Mouse (Mus musculus) intestine, embryonic 16.5 days (tissue): ENCODE measurements around the gene Olfml1. TPM values are rescaled to one million over a fixed set of nuclear protein-coding genes. Genes with fewer than 3 reads are reported as not detected.

Experiments used
- ATAC-seq: fragments of 200-750 bp; cut with Nextera tagmentation; 2 replicates; pipeline ENCODE4 v1.8.0; 2017; ENCODE audit warnings: moderate TSS enrichment, moderate library complexity
- H3K27ac ChIP-seq: fragments of 300-500 bp; sonication (generic); 2 replicates; pipeline ENCODE4 v1.5.1; 2014; ENCODE audit warnings: mild to moderate bottlenecking, low read length
- H3K27me3 ChIP-seq: fragments of 300-500 bp; sonication (generic); replicated peaks from 2 replicates; pipeline ENCODE4 v1.6.1; 2014; ENCODE audit warnings: low read length, control low read depth, mixed read lengths; ENCODE audit not compliant: control insufficient read depth, insufficient read depth
- H3K36me3 ChIP-seq: fragments of 300-500 bp; sonication (generic); 2 replicates; pipeline ENCODE4 v1.6.1; 2014; ENCODE audit warnings: low read length, control low read depth; ENCODE audit not compliant: control insufficient read depth, insufficient read depth
- H3K4me1 ChIP-seq: fragments of 300-500 bp; sonication (generic); 2 replicates; pipeline ENCODE4 v1.6.1; 2014; ENCODE audit warnings: low read length, control low read depth, mixed read lengths; ENCODE audit not compliant: control insufficient read depth, insufficient read depth
- H3K4me2 ChIP-seq: fragments of 300-500 bp; sonication (generic); 2 replicates; pipeline ENCODE4 v1.6.1; 2014; ENCODE audit warnings: low read depth, low read length, control low read depth
- H3K4me3 ChIP-seq: fragments of 300-500 bp; sonication (generic); 2 replicates; pipeline ENCODE4 v1.5.1; 2014; ENCODE audit warnings: mild to moderate bottlenecking, low read length
- H3K9ac ChIP-seq: fragments of 300-500 bp; sonication (generic); 2 replicates; pipeline ENCODE4 v1.6.1; 2014; ENCODE audit warnings: low read depth, low read length
- H3K9me3 ChIP-seq: fragments of 300-500 bp; sonication (generic); 2 replicates; pipeline ENCODE4 v1.6.1; 2016; ENCODE audit warnings: low read length, control low read depth; ENCODE audit not compliant: control insufficient read depth
- WGBS: fragments of 180-500 bp; shearing (Covaris S2); extraction: QIAGEN DNeasy Blood & Tissue Kit; methylation state at CpG from one replicate; pipeline ENCODE4 v1.1.7; 2014; 5-methylcytosine and 5-hydroxymethylcytosine counted together
- polyA plus RNA-seq: library from polyadenylated mRNA; unstranded; fragments of >200 nt; fragmentation: Nextera tagmentation; extraction: Ambion mirVana; gene quantifications from 2 replicates; pipeline ENCODE4 v1.2.1, GENCODE M21; 2015

Gene Olfml1
- polyA plus RNA-seq, 1 experiment from 2014 or later: 11.1 TPM

DNA sequence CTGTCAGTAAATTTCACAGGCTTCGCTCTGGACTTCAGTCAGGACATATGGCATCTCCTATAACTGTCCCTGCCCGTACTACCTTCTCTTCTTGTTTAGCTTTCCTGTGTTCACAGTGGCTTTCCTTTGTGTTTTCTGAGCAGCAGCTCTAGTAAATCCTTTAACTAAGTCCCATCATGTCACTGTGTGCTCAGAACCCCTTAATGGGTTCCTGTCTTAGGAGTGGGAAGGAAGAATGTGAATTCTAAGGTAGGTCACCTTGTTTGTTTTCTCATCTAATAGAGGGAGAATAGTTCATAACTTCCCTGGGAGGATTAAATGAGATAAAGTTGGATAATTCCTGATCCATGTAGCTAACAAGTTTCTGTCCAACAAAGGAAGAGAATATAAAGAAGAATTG, 57.8 kb downstream of the Olfml1 start, which contains the start of gene 5330417H12Rik:
Gene 5330417H12Rik, minus strand, starts transcription at position 101 of the 400 bp plus-strand sequence.
- no peak for ATAC-seq
- H3K36me3 ChIP-seq: no peaks in the 10 kb centered on the region
- no peak within 1 kb of the TSS for H3K4me3 ChIP-seq
- H3K27me3 ChIP-seq: no peaks in the 10 kb centered on the region
- no peak within 1 kb of the TSS for H3K9ac ChIP-seq
- no peaks in the 10 kb centered on the region for H3K9me3 ChIP-seq
- no peak within 1 kb of the TSS for H3K4me2 ChIP-seq
- H3K27ac ChIP-seq: no peak within 1 kb of the TSS
- H3K4me1 ChIP-seq: no peaks in the 10 kb centered on the region
- 83% methylated on average over 2 of the region's 2 CpGs for WGBS

DNA sequence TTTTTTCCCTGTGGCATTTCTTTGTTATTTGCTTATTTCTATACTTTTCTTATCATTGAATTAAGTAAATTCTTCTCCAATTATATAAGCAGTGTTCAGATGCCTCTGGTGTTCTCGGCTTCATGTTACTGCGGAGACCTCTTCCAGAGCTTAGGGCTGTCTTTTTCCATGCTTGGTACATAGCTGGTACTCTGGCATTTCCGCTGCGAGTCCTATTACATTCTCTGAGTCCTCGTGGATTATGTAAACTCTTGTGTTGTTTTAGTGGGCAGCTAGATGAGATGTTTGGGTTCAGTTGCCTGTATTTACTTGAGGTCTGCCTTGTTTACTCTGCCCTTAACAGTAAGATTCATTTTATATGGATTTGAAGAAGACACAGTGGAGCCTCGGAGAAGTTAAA, 58.5 kb downstream of the Olfml1 start:
- Histone ChIP-seq H3K4me3 (no peak overlapping the region), H3K9ac (no peak overlapping the region), H3K27me3 (no peaks in the 10 kb centered on the region), H3K27ac (no peak overlapping the region), H3K9me3 (no peaks in the 10 kb centered on the region), H3K4me2 (no peak overlapping the region), H3K36me3 (no peaks in the 10 kb centered on the region), H3K4me1 (no peaks in the 10 kb centered on the region)
- WGBS: 51% methylated on average over 6 of the region's 6 CpGs
- ATAC-seq: no peak

DNA sequence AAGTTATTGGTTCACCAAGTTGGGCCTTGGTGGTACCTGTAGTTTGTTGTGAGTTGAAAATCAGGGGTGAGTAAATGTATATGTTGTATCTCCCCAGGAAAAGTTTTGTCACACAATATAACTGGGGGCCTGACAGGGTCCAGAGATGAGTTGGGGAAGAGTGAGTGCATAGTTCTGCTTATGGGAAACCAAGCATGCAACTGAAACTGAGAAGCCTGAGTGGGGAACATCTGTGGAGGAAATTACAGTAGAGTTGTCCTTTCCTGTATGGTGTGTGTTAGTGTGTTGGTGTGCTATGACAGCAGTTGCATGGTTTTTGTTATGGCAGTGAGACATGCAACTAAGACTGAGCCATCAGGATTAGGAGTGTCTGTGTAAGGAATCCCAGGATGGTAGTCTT, 61.1 kb downstream of the Olfml1 start:
- H3K4me1 ChIP-seq: no peaks in the 10 kb centered on the region
- H3K9ac ChIP-seq: no peak overlapping the region
- no peak overlapping the region for H3K27ac ChIP-seq
- no peak overlapping the region for H3K4me3 ChIP-seq
- no peaks in the 10 kb centered on the region for H3K27me3 ChIP-seq
- H3K9me3 ChIP-seq: no peaks in the 10 kb centered on the region
- H3K36me3 ChIP-seq: no peaks in the 10 kb centered on the region
- ATAC-seq: no peak
- H3K4me2 ChIP-seq: no peak overlapping the region

DNA sequence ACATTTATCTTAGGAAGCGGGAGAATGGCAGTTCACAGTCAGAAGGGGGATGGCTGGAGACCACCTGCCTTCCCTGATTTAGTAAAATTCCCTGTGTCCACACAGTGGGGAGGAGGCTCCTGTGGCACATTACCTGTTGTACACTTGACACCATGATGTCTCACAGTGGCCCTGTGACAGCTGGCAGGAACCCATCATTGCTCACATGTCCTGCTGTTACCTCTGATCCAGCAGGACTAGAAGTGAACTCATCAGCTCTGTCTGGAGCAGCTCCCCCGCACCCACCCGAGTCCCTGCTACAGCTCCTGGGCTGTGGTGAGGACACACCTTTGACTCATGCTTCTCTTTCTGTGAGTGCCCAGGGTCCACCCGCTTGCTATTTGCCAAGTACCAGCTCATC, 66.0 kb downstream of the Olfml1 start:
- H3K4me1 ChIP-seq: no peaks in the 10 kb centered on the region
- 84% methylated on average over 4 of the region's 4 CpGs for WGBS
- H3K4me2 ChIP-seq: no peak overlapping the region
- no peaks in the 10 kb centered on the region for H3K27me3 ChIP-seq
- H3K4me3 ChIP-seq: no peak overlapping the region
- H3K9me3 ChIP-seq: no peaks in the 10 kb centered on the region
- no peaks in the 10 kb centered on the region for H3K36me3 ChIP-seq
- no peak overlapping the region for H3K27ac ChIP-seq
- H3K9ac ChIP-seq: no peak overlapping the region
- no peak for ATAC-seq

DNA sequence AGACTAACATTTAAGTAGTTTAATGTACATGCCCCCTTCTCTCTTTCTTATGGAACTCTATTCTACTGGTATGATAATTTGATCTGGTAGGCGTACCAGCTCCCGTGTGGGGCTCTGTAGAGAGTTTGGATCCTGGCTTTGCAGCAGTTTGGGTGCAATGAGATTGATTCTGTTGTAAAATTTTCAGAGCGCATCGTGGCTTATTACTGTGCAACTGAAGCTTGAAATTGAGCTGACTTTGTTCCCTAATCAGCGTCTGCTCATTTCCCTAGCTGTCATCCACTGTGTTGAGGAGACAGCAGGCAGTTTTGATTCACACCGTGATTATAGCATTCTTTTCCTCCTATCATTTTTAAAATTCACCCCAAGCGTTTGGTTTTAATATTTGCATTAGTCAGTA, 70.2 kb downstream of the Olfml1 start:
- Histone ChIP-seq H3K27ac (no peak overlapping the region), H3K36me3 (no peaks in the 10 kb centered on the region), H3K4me3 (no peak overlapping the region), H3K27me3 (no peaks in the 10 kb centered on the region), H3K4me2 (no peak overlapping the region), H3K4me1 (no peaks in the 10 kb centered on the region), H3K9ac (no peak overlapping the region), H3K9me3 (no peaks in the 10 kb centered on the region)
- 91% methylated on average over 7 of the region's 7 CpGs for WGBS
- no peak for ATAC-seq

DNA sequence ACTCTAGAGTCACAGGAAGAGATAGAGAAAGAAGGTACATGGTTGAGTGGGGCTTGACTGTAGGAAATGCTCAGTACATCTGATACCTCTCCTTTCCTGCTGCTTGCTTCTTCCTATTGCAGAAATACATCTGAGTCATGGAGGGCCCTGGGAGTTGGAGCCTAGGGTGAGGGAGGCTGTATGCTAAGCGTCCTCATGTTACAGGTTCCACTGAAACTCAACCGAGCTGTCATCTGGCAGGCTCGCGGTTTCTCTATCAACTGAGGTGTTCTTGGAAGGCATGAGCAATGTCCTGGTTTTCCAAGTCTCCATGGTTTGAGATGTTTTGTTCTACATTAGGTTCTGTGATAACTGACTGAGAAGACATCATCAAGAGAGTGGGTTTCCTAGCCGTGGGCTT, 70.8 kb downstream of the Olfml1 start:
- Histone ChIP-seq H3K9me3 (no peaks in the 10 kb centered on the region), H3K4me2 (no peak overlapping the region), H3K27ac (no peak overlapping the region), H3K9ac (no peak overlapping the region), H3K36me3 (no peaks in the 10 kb centered on the region), H3K4me1 (no peaks in the 10 kb centered on the region), H3K27me3 (no peaks in the 10 kb centered on the region), H3K4me3 (no peak overlapping the region)
- ATAC-seq: no peak
- WGBS: 88% methylated on average over 5 of the region's 5 CpGs

Other genes starting within 250 kb of the Olfml1 start
- 2.4 and 2.6 TPM in 2 replicates for gene Syt9, start 196.7 kb upstream of the Olfml1 start, polyA plus RNA-seq
- gene Ppfibp2, start 27.8 kb downstream of the Olfml1 start, polyA plus RNA-seq: 13.7 and 14.7 TPM in 2 replicates
- gene 5330417H12Rik, start 57.7 kb downstream of the Olfml1 start, polyA plus RNA-seq: not detected in 2 replicates
- gene Cyb5r2, start 190.6 kb downstream of the Olfml1 start, polyA plus RNA-seq: 0.11 and 0.12 TPM in 2 replicates
- gene Ovch2, start 233.8 kb downstream of the Olfml1 start, polyA plus RNA-seq: not detected in 2 replicates
- gene Olfr467, start 244.8 kb downstream of the Olfml1 start, polyA plus RNA-seq: not detected in 2 replicates